Mouse (Mus musculus): ENCODE measurements at regions not wholly inside any gene's neighbourhood (a gene's known extent, or its start where the extent isn't known, plus 50 kb on each side); places are given as distances from the start of the nearest gene placed in this dataset.

DNA sequence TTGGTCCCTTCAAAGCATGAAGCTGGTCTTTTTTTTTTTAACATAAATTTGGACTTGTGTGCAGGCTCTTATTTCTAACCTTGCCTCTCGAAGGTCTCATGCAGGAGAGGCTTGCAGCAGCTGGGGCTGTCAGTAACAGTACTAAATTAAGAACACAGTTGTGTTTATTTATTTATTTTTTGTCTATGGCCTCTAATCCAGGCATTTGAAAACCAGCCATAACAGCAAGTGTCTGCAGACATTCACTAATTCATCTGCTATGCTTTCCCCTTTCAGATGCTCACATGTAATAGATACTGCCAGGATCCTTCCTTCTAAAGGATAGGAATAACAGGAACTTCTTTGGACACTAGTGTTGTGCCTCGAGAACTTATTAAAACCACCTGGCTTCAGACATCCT is 172.5 kb downstream of the Rchy1 start:
- TF ChIP-seq CTCF (conservative IDR thresholded peaks at IDR 0.05; ENCODE audit: insufficient read depth, insufficient read length, low read depth, low read length) (no peak), POLR2A (IDR thresholded peaks at IDR 0.05; ENCODE audit: low read depth, low read length) (no peak)
